Mouse (Mus musculus): ENCODE data around the gene Nup50.
"Not testable (repeated sequence)": the region's sequence is repeated elsewhere in the genome, so short reads cannot be mapped to it uniquely, and the experiment has no call there.

Gene Nup50

GRCm38 (mm10) chr15:84922884-84923507 is at the start of gene Nup50:
Gene Nup50 (plus strand): TSS chr15:84923411.
- DNase-seq (ENCODE audit: low spot score in 2 of 2): peak; percentile 100

- DNase-seq (ENCODE audit: low spot score in 2 of 2): peak in 1 of 2 experiments; percentile 14
These were observed 49.3 kb upstream of the Nup50 start for GRCm38 (mm10) chr15:84873867-84874266.

- peak; percentile 17 to 52 for DNase-seq (ENCODE audit: low spot score in 2 of 2)
These were observed 46.0 kb upstream of the Nup50 start for GRCm38 (mm10) chr15:84877029-84877815.

- no peak for DNase-seq (ENCODE audit: low spot score in 2 of 2)
These were observed 35.1 kb upstream of the Nup50 start for GRCm38 (mm10) chr15:84888066-84888465.

GRCm38 (mm10) chr15:84891246-84891645 is 32.0 kb upstream of the Nup50 start:
- no peak for DNase-seq (ENCODE audit: low spot score in 2 of 2)

GRCm38 (mm10) chr15:84891658-84892057 is 31.6 kb upstream of the Nup50 start:
- peak; percentile 52 to 69 for DNase-seq (ENCODE audit: low spot score in 2 of 2)

GRCm38 (mm10) chr15:84896216-84896615 is 27.0 kb upstream of the Nup50 start:
- not testable (repeated sequence) for DNase-seq (ENCODE audit: low spot score in 2 of 2)

GRCm38 (mm10) chr15:84896664-84897063 is 26.5 kb upstream of the Nup50 start:
- no peak for DNase-seq (ENCODE audit: low spot score in 2 of 2)

- DNase-seq (ENCODE audit: low spot score in 2 of 2): no peak
These were observed 25.1 kb upstream of the Nup50 start for GRCm38 (mm10) chr15:84898077-84898476.

- DNase-seq (ENCODE audit: low spot score in 2 of 2): no peak
These were observed 19.3 kb upstream of the Nup50 start for GRCm38 (mm10) chr15:84903843-84904385.

GRCm38 (mm10) chr15:84913201-84913600 is 10.0 kb upstream of the Nup50 start:
- no peak for DNase-seq (ENCODE audit: low spot score in 2 of 2)

- no peak for DNase-seq (ENCODE audit: low spot score in 2 of 2)
These were observed 3.3 kb upstream of the Nup50 start, which contains the start of gene Gm29666 for GRCm38 (mm10) chr15:84919938-84920337. Gene Gm29666 (minus strand): TSS chr15:84920038.

GRCm38 (mm10) chr15:84923508-84924181 is 434 bp downstream of the Nup50 start:
- no peak for DNase-seq (ENCODE audit: low spot score in 2 of 2)

- DNase-seq (ENCODE audit: low spot score in 2 of 2): no peak
These were observed 1.6 kb downstream of the Nup50 start for GRCm38 (mm10) chr15:84924781-84925315.

- DNase-seq (ENCODE audit: low spot score in 2 of 2): no peak
These were observed 2.3 kb downstream of the Nup50 start for GRCm38 (mm10) chr15:84925495-84926018.

GRCm38 (mm10) chr15:84932351-84932750 is 9.1 kb downstream of the Nup50 start:
- DNase-seq (ENCODE audit: low spot score in 2 of 2): no peak

GRCm38 (mm10) chr15:84934901-84935300 is 11.7 kb downstream of the Nup50 start:
- no peak for DNase-seq (ENCODE audit: low spot score in 2 of 2)

- no peak for DNase-seq (ENCODE audit: low spot score in 2 of 2)
These were observed 16.9 kb downstream of the Nup50 start for GRCm38 (mm10) chr15:84940102-84940501.

- DNase-seq (ENCODE audit: low spot score in 2 of 2): no peak
These were observed 19.6 kb downstream of the Nup50 start for GRCm38 (mm10) chr15:84942647-84943285.

GRCm38 (mm10) chr15:84944319-84944718 is 21.1 kb downstream of the Nup50 start:
- DNase-seq (ENCODE audit: low spot score in 2 of 2): no peak

GRCm38 (mm10) chr15:84948990-84949389 is 25.8 kb downstream of the Nup50 start:
- DNase-seq (ENCODE audit: low spot score in 2 of 2): no peak
